Mouse (Mus musculus): ENCODE results near the gene Adamtsl2. TPM values are rescaled to one million over a fixed set of nuclear protein-coding genes. Genes with fewer than 3 reads are reported as not detected.

The Adamtsl2 gene
- total RNA-seq, 1 experiment, result 0.36 TPM

DNA sequence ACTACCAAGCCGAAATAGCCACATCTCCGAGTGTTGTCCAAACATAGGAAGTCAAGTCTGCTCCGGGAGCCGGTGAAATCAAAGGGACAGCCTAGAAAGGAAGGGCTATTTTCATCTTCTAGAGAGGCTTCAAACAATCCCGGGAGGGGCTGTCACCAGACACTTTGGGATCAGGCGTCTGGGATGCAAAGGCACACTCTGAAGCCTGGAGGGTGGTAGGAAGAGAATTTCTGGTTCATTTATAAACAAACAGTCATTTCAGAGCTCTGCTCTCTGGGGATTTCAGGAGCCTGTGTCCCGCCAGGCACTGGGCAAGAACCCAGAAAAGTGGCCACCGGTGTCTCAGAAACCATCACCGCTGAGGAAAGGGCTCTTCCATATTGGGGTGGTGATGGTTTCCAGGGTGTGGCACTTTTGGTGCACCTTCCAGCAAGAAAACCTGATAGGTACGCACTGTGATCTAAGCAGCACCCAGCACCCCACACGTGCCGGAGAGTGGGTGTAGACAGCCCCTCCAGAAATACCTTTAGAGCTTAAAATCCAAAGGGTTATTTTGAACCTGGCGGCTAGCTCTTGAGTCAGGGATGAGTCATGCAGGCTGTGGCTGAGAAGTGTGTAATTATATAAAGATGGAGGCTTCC is 17.3 kb downstream of the Adamtsl2 start:
- no peak overlapping the region for H3K4me3 ChIP-seq (ENCODE audit: insufficient read depth in 1 of 2, low read depth in 1 of 2, low read length in 2 of 2, poor library complexity in 1 of 2, severe bottlenecking in 1 of 2)
- no peak for DNase-seq (ENCODE audit: low read depth, low spot score)
- TF ChIP-seq HCFC1 (IDR thresholded peaks at IDR 0.05; ENCODE audit: borderline replicate concordance, insufficient read depth, low read length) (no peak), ZNF384 (IDR thresholded peaks at IDR 0.05; ENCODE audit: low read depth, low read length) (no peak), ZC3H11A (IDR thresholded peaks at IDR 0.05; ENCODE audit: borderline replicate concordance, low read depth, low read length) (no peak), CHD2 (IDR thresholded peaks at IDR 0.05; ENCODE audit: low read depth, low read length) (no peak), MAFK (IDR thresholded peaks at IDR 0.05; ENCODE audit: insufficient read depth, low read depth, low read length) (no peak)
- H3K36me3 ChIP-seq (ENCODE audit: control insufficient read depth, insufficient read depth, low read length, poor library complexity, severe bottlenecking), result no peaks in the 10 kb centered on the region
- H3K27ac ChIP-seq (ENCODE audit: insufficient read depth, low read depth, low read length, poor library complexity, severe bottlenecking), result no peak overlapping the region
- no peak overlapping the region for H3K9ac ChIP-seq (ENCODE audit: insufficient read depth, low read depth, low read length, poor library complexity, severe bottlenecking)
- H3K9me3 ChIP-seq (ENCODE audit: control insufficient read depth, insufficient read depth, low read depth, low read length), result no peaks in the 10 kb centered on the region
- in situ Hi-C loops (cut with MboI; ENCODE audit: low sequenced_read_pairs in 2 of 2, unreplicated experiment in 2 of 2), result no loop called here
- no peaks in the 10 kb centered on the region for H3K4me1 ChIP-seq (ENCODE audit: control insufficient read depth in 2 of 2, insufficient read depth in 2 of 2, low read length in 2 of 2, poor library complexity in 1 of 2)

DNA sequence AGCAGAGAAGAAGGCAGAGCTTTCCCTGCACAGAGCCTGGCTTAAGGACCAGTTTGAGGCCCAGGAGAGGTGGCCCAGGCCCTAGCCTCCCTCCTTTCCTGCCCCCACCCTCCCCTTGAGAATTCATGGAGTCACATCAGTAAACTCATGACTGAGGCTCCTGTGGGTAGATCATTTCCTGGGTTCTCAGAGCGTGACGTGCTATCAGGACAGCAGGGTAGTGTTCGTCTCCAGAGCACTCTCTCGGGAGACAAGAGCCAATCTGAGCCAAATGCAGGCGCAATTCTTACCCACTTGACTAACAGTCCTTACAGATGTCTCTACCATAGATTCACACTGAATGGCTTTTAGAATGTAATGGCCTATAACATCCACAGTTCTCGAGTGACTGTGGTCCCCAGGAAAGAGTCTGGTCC is 18.1 kb downstream of the Adamtsl2 start:
- no peak for DNase-seq (ENCODE audit: low read depth, low spot score)
- TF ChIP-seq CHD2 (IDR thresholded peaks at IDR 0.05; ENCODE audit: low read depth, low read length) (no peak), ZNF384 (IDR thresholded peaks at IDR 0.05; ENCODE audit: low read depth, low read length) (no peak), HCFC1 (IDR thresholded peaks at IDR 0.05; ENCODE audit: borderline replicate concordance, insufficient read depth, low read length) (no peak), MAFK (IDR thresholded peaks at IDR 0.05; ENCODE audit: insufficient read depth, low read depth, low read length) (no peak), ZC3H11A (IDR thresholded peaks at IDR 0.05; ENCODE audit: borderline replicate concordance, low read depth, low read length) (no peak)
- Histone ChIP-seq H3K9me3 (ENCODE audit: control insufficient read depth, insufficient read depth, low read depth, low read length) (no peaks in the 10 kb centered on the region), H3K36me3 (ENCODE audit: control insufficient read depth, insufficient read depth, low read length, poor library complexity, severe bottlenecking) (no peaks in the 10 kb centered on the region), H3K4me1 (ENCODE audit: control insufficient read depth in 2 of 2, insufficient read depth in 2 of 2, low read length in 2 of 2, poor library complexity in 1 of 2) (no peaks in the 10 kb centered on the region), H3K9ac (ENCODE audit: insufficient read depth, low read depth, low read length, poor library complexity, severe bottlenecking) (no peak overlapping the region), H3K27ac (ENCODE audit: insufficient read depth, low read depth, low read length, poor library complexity, severe bottlenecking) (no peak overlapping the region), H3K4me3 (ENCODE audit: insufficient read depth in 1 of 2, low read depth in 1 of 2, low read length in 2 of 2, poor library complexity in 1 of 2, severe bottlenecking in 1 of 2) (no peak overlapping the region)
- in situ Hi-C loops (cut with MboI; ENCODE audit: low sequenced_read_pairs in 2 of 2, unreplicated experiment in 2 of 2), result no loop called here

DNA sequence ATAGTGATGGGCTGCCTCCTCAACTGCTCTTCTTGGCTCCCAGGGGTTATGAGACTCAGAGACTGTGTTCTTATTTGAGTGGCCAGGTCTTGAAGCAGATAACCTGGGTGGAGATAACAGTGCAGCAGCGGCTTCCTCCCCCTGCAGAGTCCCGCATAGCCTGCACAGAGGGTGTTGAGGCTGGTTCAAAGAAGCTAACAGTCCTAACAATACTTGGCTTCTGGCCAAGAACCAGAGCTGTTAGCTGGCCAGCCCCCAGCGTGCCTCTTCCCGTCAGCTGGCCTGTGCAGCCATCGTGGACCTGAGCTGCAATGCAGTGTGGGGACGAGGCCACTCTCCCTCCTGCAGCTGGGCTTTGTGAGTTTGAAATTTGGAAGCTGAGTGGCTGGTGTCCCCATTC is 18.6 kb downstream of the Adamtsl2 start:
- Histone ChIP-seq H3K4me1 (ENCODE audit: control insufficient read depth in 2 of 2, insufficient read depth in 2 of 2, low read length in 2 of 2, poor library complexity in 1 of 2) (no peaks in the 10 kb centered on the region), H3K27ac (ENCODE audit: insufficient read depth, low read depth, low read length, poor library complexity, severe bottlenecking) (no peak overlapping the region; the same call in 1 of the 2 replicates), H3K9ac (ENCODE audit: insufficient read depth, low read depth, low read length, poor library complexity, severe bottlenecking) (no peak overlapping the region), H3K4me3 (ENCODE audit: insufficient read depth in 1 of 2, low read depth in 1 of 2, low read length in 2 of 2, poor library complexity in 1 of 2, severe bottlenecking in 1 of 2) (no peak overlapping the region), H3K36me3 (ENCODE audit: control insufficient read depth, insufficient read depth, low read length, poor library complexity, severe bottlenecking) (no peaks in the 10 kb centered on the region), H3K9me3 (ENCODE audit: control insufficient read depth, insufficient read depth, low read depth, low read length) (no peaks in the 10 kb centered on the region)
- no peak for DNase-seq (ENCODE audit: low read depth, low spot score)
- in situ Hi-C loops (cut with MboI; ENCODE audit: low sequenced_read_pairs in 2 of 2, unreplicated experiment in 2 of 2), result no loop called here
- TF ChIP-seq ZNF384 (IDR thresholded peaks at IDR 0.05; ENCODE audit: low read depth, low read length) (no peak), ZC3H11A (IDR thresholded peaks at IDR 0.05; ENCODE audit: borderline replicate concordance, low read depth, low read length) (no peak), HCFC1 (IDR thresholded peaks at IDR 0.05; ENCODE audit: borderline replicate concordance, insufficient read depth, low read length) (no peak), CHD2 (IDR thresholded peaks at IDR 0.05; ENCODE audit: low read depth, low read length) (no peak), MAFK (IDR thresholded peaks at IDR 0.05; ENCODE audit: insufficient read depth, low read depth, low read length) (no peak)

DNA sequence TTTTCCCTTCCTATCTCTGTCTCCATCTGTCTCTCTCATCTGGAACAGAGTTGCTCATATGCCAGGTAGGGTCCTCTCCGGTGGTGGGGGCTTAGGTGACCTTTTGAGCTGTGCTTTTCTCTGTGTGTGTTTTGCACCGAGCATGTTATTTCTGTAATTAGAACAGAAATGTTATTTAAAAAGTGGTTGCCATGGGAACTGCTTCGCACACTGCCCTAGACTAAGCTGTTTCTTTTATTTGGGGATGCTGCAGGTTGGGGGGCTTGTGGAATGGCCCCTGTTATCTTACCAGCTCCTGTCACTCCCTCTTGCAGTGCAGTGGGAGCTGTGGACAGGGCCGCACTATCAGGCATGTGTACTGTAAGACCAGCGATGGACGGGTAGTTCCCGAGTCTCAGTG is 24.4 kb downstream of the Adamtsl2 start:
- Histone ChIP-seq H3K4me3 (ENCODE audit: insufficient read depth in 1 of 2, low read depth in 1 of 2, low read length in 2 of 2, poor library complexity in 1 of 2, severe bottlenecking in 1 of 2) (no peak overlapping the region), H3K9me3 (ENCODE audit: control insufficient read depth, insufficient read depth, low read depth, low read length) (no peaks in the 10 kb centered on the region), H3K27ac (ENCODE audit: insufficient read depth, low read depth, low read length, poor library complexity, severe bottlenecking) (no peak overlapping the region), H3K4me1 (ENCODE audit: control insufficient read depth in 2 of 2, insufficient read depth in 2 of 2, low read length in 2 of 2, poor library complexity in 1 of 2) (no peaks in the 10 kb centered on the region), H3K36me3 (ENCODE audit: control insufficient read depth, insufficient read depth, low read length, poor library complexity, severe bottlenecking) (no peaks in the 10 kb centered on the region), H3K9ac (ENCODE audit: insufficient read depth, low read depth, low read length, poor library complexity, severe bottlenecking) (no peak overlapping the region)
- TF ChIP-seq HCFC1 (IDR thresholded peaks at IDR 0.05; ENCODE audit: borderline replicate concordance, insufficient read depth, low read length), result no peak
- no peak for DNase-seq (ENCODE audit: low read depth, low spot score)
- in situ Hi-C loops (cut with MboI; ENCODE audit: low sequenced_read_pairs in 2 of 2, unreplicated experiment in 2 of 2), result no loop called here

DNA sequence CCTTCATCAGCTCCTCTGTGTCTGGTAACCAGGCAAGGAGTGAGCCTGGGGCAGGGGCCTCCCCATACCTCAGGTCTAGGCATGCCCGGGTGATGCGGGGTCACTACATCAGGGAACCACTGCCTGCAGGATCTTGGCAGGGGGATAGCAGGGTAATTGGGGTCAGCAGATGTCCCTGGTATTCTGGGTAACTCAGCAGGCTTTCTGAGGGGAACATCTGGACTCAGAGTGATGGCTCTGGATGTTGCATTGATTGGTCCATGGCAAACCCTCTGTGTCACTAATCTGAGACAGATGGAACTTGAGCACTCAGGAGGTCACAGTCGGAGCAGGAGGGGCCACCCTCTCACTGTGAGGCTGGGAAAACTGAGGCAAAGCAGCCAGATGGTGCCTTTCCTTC is 27.6 kb downstream of the Adamtsl2 start:
- Histone ChIP-seq H3K36me3 (ENCODE audit: control insufficient read depth, insufficient read depth, low read length, poor library complexity, severe bottlenecking) (no peaks in the 10 kb centered on the region), H3K27ac (ENCODE audit: insufficient read depth, low read depth, low read length, poor library complexity, severe bottlenecking) (no peak overlapping the region), H3K4me1 (ENCODE audit: control insufficient read depth in 2 of 2, insufficient read depth in 2 of 2, low read length in 2 of 2, poor library complexity in 1 of 2) (no peaks in the 10 kb centered on the region), H3K9me3 (ENCODE audit: control insufficient read depth, insufficient read depth, low read depth, low read length) (no peaks in the 10 kb centered on the region), H3K9ac (ENCODE audit: insufficient read depth, low read depth, low read length, poor library complexity, severe bottlenecking) (no peak overlapping the region), H3K4me3 (ENCODE audit: insufficient read depth in 1 of 2, low read depth in 1 of 2, low read length in 2 of 2, poor library complexity in 1 of 2, severe bottlenecking in 1 of 2) (no peak overlapping the region)
- DNase-seq (ENCODE audit: low read depth, low spot score), result no peak
- TF ChIP-seq CHD2 (IDR thresholded peaks at IDR 0.05; ENCODE audit: low read depth, low read length) (no peak), MAFK (IDR thresholded peaks at IDR 0.05; ENCODE audit: insufficient read depth, low read depth, low read length) (no peak), ZNF384 (IDR thresholded peaks at IDR 0.05; ENCODE audit: low read depth, low read length) (no peak), ZC3H11A (IDR thresholded peaks at IDR 0.05; ENCODE audit: borderline replicate concordance, low read depth, low read length) (no peak), HCFC1 (IDR thresholded peaks at IDR 0.05; ENCODE audit: borderline replicate concordance, insufficient read depth, low read length) (no peak)
- in situ Hi-C loops (cut with MboI; ENCODE audit: low sequenced_read_pairs in 2 of 2, unreplicated experiment in 2 of 2), result no loop called here
